Mouse (Mus musculus) cerebellum, adult 11 months (tissue): ENCODE measurements at regions not wholly inside any gene's neighbourhood (a gene's known extent, or its start where the extent isn't known, plus 50 kb on each side); places are given as distances from the start of the nearest gene placed in this dataset.
"Not testable (repeated sequence)": the region's sequence is repeated elsewhere in the genome, so short reads cannot be mapped to it uniquely, and the experiment has no call there.

Experiments used
- DNase-seq: peaks from one replicate; pipeline ENCODE4 v3.0.0; 2022

DNA sequence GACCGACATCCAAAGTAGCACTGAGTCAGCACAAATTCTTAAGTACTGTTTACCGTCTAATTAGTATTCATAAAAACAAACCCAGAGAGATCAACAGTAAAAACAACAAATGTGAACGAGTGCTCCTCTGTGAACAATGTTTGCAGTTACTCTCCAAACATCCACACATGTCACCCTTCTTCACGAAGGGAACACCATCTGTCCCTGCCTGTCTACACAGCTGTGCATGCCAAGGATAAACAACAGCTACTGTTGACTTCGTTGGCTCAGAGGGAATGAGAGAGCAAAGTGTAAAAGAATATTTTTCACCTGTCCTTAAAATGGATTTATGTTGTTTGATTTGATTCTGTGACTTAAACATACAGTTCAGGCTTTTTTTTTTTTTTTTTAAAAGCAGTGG is 88.7 kb upstream of the Nt5e start:
- DNase-seq = no peak

- DNase-seq = no peak
Measured at GRCm38 (mm10) chr9:88240740-88241139, 86.3 kb upstream of the Nt5e start.

DNA sequence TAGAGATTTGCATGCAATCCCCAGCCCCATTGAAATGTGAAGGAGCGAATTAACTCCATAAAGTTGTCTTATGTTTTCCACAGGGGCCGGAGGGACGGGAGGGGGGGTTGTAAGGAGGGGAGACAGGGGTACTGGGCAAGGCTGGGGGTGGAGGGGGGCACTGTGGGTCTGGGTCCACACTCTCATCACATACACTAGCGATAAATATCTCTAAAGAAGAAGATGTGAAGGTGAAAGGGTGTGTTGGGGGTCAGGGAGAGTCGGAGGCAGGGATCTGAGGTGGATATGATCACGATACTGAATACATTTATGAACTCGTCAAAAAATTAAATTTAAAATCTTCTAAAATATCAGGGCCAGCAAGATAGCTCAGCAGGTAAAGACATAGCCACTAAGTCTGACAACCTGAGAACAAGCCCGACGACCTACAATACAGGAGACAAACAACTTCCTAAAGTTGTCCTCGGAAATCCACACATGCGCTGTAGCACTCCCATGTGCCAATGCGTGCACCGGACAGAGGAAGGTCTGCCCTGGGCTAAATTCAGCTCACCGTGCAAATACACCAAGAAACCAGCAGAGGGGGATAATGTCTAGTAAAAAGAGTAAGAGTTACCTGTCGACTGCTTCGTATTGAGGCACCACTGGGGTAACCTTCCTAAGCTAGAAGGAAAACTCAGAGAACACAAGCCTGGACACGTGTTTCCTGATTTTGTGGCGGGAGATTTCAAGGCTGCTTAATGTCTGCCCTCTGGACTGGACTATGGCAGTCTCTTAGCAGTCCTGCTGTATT is 85.6 kb upstream of the Nt5e start:
- DNase-seq = peak; percentile 58

DNA sequence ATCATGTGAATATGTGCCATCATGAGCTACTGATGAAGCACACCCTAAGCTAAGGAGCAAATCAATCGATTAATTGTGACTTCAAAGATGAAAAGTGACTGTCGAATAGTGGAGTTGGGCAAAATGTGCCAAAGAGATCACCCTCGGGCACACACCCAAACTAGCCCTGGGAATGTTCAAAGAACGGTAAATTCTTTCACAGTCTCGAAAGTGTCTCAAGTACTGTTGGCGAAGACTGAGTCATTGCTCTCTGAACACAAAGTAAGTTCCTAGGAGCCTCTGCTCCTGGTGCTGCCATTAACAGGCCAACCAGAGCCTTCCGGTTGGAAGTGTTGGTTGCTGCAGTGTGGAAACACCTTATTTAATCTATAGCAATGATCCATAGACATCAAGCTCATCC is 84.5 kb upstream of the Nt5e start:
- DNase-seq = no peak

DNA sequence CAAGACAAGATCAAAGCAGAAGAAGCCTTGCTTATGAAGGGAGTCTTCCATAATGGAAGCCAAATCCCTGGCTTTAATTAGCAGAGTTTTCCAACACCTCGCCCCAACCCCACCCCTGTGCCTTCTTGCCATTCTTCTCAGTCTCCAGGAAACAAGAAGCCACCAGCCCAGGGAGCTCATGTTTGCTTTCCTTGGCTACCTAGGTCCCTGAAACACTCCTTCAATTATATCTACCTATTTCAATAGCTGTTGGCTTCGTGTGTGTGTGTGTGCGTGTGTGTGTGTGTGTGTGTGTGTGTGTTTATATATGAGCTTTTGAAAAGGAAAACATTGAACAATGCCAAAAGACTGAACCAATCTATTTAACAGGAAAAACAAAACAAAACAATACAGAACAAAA is 82.5 kb upstream of the Nt5e start:
- DNase-seq = no peak

GRCm38 (mm10) chr9:88255948-88256347 is 71.0 kb upstream of the Nt5e start:
- DNase-seq = no peak

DNA sequence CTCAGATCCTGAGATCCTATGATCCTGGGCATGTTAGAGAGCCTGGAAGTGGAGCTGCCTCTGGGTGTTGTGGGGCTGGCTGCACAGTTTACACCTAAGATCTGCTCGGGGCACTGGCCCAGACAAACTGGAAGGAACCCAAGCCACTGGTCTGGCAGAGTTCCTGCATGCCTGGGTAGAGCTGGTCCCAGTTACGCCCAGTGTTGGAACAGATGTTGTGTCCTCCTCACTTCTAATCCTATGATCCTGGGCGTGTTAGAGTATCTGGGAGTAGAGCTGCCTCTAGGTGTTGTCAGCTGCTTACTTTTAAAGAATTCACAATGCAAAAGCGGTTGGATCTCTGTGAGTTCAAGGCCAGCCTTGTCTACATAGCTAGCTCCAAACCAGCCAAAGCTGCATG is 67.4 kb upstream of the Nt5e start:
- DNase-seq = no peak

GRCm38 (mm10) chr9:88260072-88260635 is 66.8 kb upstream of the Nt5e start:
- DNase-seq = no peak

- DNase-seq = no peak
Measured at GRCm38 (mm10) chr9:88262461-88262860, 64.5 kb upstream of the Nt5e start.

GRCm38 (mm10) chr9:88266346-88266745 is 60.7 kb upstream of the Nt5e start:
- not testable (repeated sequence) for DNase-seq

DNA sequence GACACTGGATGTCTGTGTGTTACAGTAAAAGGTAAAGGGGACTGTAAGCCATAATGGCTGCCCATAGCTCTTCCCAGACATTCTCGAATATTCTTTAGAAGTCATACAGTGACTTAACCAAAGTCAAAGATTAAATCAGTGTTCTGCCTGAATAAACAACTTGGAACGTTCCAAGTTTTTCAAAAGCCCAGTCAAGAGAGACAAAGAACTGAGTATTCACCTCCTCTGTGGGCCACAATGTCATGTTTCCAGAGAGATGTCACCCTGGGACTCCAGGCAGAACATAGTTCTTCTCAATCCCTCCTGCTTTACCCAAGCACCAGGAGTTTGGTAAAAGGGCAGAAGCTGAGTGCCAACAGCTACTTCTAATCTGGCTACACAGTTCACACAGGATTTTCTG is 58.2 kb upstream of the Nt5e start:
- DNase-seq = no peak

DNA sequence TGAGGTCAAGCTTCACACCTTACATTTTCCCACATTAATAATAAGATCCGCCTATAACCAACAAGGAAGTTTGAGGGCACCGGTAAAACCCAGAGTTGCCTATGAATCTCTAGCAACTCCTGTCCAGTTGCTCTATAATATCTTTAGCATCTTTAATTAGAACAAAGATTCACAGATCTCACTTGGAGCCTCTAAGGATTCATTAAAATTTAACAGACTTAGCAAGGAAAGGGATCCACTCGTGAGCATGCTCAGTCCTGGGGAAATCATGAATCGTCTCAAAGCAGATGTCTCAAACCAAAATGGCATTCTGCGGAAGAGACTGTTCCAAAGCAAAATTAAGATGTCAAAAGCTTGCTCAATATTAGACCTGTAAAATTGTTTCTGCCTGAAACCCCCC is 57.8 kb upstream of the Nt5e start:
- no peak for DNase-seq

DNA sequence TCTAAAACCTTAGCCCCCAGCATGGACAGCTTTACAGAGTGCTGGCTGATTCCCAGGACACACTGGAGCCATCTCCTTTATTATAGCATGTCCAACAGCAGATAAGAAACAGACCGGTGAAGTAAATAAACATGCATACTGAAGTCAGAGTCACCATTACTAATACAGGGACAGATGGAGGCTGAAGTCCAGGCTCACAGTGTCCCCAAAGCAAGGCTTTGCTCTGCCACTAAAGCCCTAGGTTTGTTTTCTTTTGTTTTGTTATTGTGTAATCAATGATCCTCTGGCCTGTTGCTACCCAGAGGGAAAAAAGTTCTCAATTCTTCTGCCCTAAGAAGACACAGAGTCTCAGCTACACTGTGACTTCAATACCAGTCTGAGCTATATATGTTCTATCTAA is 56.2 kb upstream of the Nt5e start:
- DNase-seq = no peak

DNA sequence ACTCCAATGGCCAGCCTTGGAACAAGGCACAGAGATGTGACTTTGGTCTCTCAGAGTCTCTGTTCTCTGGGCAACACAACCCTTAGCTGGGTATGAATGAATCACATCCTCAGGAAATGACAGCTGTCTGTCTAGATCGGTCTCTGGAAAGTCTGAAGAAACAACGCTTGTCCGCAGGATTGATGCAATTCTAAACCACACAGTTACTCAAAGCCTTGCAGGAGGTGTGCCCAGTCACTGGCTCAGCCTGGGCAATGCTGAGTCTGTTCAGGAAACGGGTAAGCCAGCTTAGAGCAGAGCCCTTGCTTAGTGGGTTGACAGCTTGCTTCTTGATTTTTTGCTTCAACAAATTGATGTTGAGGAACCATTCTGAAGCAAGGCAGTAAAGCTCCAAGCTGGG is 53.7 kb upstream of the Nt5e start:
- DNase-seq = no peak

- peak; percentile 21 for DNase-seq
Measured at GRCm38 (mm10) chr9:88274040-88274439, 53.0 kb upstream of the Nt5e start.

GRCm38 (mm10) chr9:88274681-88275336 is 52.2 kb upstream of the Nt5e start:
- no peak for DNase-seq

DNA sequence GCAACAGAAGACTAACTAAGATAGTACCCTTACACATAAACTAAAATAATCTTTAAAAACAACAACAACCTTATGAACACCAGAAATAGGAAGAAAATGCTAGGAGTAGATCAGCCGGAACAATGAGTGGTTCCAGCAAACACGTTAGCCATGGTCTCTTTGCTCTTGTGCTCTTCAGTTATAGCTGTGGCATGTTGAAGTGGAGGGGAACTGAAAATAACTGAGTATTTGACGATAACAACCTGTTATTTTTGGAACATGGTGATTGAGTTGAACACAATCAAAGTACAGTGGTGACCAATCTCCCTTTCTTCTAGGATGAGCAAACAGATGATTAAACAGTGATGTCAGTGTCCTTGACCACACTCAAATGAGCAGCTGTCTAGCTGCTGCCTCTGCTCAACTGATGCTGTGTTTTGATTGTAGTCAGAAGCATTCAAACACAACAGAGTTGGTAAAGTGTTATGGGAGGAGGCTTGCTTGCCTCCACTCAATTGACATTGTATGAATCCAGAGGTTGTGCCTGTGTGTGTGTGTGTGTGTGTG is 50.9 kb upstream of the Nt5e start:
- no peak for DNase-seq

GRCm38 (mm10) chr9:88277031-88277430 is 50.0 kb upstream of the Nt5e start:
- DNase-seq = no peak
